Mouse (Mus musculus) mesoderm, embryonic 11.5 days (tissue): ENCODE results near the gene Hsf2bp.
A peak's percentile ranks its signal among the peaks of the same experiment; 100 is the strongest.

Experiments
- DNase-seq: peaks from one replicate; pipeline ENCODE4 v3.0.0-alpha.2; 2012; ENCODE audit warnings: low read depth, low spot score

The Hsf2bp gene

DNA sequence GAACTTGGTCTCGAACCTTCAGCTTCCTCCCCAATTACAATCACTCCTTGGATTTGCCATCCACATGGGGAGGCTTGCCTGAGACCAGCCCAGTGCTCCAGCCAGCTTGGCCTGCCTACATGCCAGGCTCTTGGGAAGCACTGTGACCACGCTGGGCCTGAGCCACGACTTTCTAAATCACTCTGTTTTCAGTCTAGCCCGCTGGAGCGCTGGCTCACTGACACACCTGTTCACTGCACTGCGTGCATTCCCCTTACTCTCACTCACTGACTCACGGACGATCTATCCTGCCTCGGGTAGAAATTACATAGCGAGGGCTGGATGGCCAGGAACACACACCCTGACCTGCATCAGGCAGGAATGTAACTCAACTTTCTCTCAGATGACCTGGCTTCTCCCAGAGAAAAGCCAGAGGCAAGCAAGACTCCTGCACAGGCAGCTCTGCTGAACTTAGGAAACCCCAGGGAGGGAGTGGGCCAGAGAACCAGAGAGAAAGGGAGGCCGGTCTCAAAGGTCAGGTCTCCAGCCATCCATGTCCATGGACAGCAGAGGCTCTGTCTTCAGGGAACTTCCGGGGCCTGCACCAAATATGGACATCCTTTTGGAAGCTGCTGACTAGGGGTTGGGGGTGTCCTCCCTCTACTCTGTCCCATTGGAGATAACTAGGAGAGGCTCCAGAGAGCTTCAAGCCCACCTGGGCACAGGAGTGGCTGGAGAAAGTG is 97.4 kb downstream of the Hsf2bp start:
- DNase-seq = no peak

DNA sequence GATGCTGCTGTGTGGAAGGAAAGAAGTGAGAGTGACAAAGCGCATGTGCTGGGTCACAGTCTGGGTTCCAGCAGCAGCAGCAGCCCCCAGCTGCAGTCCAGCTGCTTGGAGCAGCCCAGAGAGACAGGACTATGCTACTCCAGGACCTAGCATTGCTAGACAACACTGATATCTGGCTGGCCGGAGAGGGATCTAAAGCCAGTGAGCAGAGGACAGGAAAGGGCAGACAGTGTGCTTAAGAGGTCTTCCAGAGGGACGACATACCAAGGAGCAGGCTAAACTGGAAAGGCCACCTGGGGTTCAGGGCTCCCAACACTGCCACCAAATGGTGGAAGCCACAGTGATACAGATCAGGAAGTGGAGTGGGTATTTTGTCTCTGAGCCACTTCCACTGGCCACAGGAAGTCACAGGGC is 99.0 kb downstream of the Hsf2bp start:
- DNase-seq = no peak

DNA sequence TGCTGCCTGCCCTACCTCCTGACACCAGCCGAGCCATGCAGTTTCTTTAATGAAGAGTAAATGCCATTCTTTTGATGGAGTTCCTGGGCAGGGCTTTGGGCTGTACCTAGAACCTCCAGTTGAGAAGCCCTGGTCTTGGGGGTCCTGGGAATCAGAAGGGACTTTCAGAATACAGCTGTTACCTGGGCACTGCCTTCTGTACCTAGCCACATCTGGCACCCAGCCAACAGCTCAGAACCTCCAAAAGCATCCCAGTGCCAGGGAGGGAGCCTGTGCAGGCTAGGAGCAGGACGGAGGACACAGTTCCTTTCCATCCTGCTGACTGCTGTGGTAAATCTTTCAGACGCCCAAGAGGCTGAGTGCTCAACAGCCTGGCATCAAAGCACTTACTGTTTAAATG is 100.3 kb downstream of the Hsf2bp start:
- no peak for DNase-seq

DNA sequence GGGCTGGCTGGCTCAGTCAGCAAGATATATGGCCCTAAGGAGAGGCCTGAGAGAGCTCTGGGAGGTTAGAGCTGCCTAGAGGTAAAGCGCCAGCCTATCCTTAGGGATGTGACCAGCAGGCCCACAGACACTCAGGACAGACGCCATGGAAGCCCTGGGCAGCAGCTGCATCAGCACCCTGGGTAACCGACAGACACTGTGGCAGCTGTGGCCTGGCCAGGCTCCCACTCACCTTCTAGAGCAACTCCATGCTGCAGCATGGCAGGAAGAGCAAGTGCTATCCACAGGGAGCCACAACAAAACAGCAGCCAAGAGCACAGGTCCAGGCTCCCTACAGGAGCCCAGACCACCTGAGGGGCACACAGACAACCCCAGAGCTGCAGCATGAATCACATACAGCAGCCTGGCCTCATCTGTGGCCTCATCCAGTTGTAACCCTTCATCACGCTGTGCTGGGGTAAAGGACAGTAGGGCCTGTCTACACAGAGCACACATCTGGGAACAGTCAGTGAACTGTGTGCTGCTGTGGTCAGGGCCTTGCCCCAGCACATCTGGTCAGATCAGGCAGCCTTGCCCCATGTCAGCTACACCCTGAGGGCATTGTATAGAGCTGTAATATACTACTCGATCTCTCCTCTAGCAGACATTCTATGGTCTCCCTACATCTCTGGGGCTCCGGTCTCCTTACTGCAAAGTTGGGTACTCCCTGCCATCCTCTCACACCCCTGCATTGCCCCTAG is 100.9 kb downstream of the Hsf2bp start:
- no peak for DNase-seq

DNA sequence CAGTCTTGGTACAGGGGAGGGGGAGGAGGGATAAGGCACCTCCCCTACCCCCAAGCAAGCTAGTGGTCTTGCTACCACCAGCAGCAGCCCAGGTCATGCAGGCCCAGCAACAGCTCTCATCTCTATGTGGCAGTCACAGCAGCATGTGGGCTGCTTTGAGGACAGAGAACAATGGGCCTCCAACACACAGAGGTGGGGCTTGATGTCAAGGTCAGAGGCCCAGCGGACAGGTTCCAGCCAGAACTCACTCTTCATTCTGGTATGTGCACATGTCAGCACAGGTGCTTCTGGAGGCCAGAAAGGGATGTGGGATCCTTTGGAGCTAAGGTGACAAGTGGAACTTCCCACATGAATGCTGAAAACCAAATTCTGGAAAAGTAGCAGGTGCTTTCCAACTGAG is 102.2 kb downstream of the Hsf2bp start:
- DNase-seq = no peak

DNA sequence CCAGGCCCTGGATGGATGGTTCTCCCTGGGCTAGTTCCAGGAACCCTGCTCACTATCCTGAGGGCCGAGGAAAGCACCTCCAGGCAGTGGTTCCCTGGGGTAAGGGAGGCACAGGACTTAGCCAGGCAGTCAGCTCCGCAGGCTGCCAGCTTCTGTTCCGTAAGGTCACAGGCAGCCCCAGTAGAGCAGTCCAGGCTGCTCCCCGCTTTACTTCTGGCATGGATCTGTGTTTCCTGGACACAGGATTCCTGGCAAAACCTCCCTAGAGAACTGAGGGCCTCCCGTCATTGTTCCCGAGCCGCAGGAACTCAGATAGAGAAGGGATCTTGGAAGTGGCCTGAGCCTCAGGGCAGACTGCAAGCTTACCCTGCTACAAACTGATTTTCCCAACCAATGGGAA is 104.7 kb downstream of the Hsf2bp start:
- no peak for DNase-seq

DNA sequence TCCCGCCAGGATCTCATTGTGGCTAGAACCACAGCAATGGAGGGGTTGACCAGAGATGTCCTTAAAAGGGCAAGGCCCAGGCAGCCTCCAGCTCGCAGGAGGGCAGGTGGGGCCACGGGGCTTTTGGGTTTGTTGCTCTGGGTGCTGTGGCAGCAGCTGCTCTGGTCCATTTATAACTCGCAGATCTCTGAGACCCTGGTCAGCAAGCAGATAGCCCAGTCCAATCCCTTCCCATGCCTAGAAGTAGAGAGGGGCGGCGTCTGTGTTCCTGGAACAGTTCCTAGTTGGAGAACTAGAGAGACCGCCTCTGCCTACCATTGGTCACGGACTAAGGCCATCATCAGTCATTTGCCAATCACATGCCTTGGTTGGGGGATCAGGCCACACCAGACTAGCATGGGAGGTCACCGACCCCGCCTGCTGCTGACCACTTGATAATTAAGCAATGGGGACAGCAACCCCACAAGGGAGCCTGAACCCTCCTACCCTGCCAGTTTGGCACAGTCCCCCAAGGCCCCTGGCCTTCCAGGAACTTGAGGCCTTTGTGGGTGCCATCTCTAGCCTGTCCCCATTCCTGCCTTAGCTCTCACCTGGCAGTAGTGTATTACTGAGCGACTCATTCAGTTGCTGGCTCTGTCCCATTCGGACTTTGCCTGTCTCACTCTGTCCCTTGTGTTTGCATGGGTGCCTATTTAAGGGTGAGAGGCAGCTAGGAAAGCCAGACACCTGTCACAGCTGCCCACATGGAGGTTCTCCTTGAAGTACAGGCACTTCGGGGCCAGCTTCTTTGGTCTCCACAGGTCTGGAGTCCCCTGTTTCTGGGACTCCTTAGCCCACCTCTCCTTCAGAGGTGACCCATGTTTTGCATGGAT is 106.1 kb downstream of the Hsf2bp start:
- peak; percentile 45 for DNase-seq

DNA sequence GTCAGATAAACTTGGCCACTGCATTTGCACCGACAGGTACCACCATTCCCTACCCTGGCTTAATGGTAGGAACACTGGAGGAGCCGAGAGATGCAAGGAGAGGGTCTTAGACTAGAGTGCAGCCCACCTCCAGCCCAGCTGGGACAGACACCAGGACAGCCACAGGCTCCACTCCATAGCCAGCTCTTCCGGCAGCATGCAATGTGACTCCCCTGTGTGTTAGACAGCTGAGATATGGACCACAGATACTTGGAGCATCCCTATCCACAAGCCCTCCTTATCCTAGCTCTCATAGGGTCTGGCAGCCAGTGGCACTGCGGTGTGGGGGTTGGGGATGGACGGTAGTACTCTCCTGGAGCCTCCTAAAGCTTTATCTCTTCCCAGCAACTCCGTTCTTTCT is 107.1 kb downstream of the Hsf2bp start:
- DNase-seq = no peak

DNA sequence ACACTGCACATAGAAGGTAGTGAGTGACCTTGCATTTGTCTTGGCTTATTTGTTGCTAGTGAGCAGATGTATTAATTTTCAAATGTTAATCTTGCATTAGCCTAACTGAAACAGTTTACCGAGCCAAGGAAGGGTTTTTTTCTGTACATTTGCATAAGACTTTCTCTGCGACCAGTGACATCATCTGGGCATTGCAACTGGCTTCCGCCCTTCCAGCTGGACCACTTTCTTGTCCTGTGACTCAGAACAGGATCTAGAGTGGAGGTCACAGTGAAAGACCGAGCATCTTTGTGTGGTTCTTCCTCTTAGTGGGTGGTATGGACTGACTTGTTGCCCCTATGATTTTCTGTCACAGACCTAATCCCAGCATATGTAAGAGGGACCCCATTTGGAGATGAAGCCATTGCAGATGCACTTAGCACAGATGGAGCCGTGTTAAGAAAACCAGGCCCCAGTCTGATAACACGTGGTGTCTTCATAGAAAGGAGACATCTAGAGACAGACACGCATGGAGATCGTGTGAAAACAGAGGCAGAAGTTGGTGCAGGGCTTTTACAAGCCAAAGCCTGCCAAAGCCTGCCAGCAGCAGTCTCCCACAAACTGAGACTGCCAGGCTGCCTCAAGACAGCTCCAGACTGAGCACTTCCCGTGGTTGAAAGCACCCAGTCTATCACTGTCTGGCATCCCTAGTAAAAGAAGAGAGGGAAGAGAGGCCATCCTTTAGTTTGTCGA is 108.1 kb downstream of the Hsf2bp start:
- DNase-seq = no peak

DNA sequence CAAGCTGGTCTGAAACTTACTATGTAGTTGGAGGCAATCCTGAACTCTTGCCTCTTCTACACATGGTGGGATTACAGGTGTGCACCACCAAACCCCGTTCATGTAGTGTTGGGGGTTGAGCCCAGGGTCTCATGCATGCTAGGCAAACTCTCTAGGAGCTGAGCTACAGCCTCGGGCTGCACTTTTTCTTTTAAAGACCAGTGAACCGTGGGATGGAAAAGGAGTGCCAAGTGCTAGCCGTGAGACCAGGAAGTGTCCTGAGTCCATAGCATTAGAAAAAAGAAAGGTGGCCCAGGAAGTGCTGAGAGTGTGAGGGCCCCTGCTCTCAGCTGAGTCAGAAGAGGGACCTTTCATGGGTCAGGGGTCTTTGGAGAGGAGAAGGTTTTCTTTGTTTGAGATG is 111.9 kb downstream of the Hsf2bp start:
- DNase-seq = no peak

DNA sequence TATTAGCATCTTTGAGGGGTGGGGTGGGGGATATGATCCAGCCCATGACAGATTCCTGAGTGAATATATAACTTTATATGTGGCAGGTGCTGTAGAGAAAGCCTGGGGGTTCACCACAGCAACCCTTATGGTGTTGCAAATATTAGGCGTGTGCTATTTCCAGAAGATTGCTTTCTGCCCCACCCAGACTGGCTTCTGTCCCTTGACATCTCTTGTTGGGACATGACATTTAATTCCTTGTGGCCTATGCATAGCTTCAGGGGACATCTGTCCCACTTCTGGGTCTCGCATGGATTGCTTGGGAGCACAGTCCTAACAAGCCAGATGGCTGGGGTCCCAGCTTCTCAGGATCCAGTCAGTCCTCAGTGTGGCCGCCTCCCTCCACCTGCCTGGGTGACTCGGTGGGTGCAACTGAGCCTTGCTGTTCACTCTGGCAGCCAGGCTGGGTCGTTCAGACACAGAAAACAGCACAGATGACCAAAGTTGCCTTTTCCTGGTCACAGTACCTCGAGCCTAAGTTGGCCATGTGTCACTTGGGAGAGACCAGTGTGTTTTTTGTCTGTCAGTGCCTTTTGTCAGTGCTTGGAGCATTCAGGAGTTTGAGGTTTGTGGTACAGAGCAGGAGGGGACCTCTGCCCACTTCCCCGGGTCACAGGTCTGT is 112.7 kb downstream of the Hsf2bp start:
- DNase-seq = no peak

DNA sequence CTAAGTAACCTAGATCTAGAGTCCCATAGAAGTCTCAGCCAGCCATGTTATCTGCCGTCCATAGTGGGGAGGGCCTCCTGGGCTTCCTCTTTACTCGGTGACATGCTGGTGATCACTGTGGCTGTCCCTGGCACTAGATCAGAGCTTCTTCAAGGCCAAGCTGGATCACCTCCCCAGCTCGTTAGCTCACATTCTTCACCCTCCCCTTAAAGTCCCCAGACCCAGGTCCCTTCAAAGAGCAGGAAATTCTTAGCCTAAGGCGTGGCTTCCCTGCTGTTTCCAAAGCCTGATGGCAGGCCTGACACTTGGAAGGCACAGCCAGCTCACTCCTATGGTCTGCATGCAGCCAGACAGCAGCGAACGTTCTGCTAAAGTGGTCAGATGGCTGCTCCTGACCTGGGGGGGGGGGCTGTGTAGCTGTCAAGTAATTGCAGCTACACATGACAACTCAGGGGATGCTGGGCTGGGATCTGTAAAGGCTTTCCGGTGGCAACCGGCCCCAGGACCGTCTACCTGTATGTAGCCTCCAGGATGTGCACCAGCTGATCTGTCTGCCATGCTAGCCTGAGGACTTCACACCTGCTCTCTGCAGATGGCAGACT is 115.5 kb downstream of the Hsf2bp start:
- no peak for DNase-seq

DNA sequence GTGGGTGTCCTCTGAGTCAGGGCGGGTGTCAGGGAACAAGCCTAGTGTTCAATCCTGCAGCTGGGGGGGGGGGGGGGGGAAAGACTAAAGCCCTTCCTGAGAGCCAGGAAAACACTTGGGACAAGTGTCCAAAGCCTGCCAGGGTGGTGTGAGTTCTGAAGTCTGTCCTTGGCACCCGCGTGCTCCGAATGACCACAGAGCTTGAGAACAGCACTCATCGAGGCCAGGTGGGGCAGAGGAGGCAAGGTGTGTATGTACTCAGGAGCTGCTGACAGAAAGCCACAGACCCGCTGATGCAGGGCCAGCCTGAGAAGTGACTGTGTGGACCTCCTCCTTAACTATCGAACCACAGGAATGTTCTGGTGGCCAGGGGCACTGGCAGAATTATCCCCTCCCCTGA is 116.5 kb downstream of the Hsf2bp start:
- DNase-seq = no peak

DNA sequence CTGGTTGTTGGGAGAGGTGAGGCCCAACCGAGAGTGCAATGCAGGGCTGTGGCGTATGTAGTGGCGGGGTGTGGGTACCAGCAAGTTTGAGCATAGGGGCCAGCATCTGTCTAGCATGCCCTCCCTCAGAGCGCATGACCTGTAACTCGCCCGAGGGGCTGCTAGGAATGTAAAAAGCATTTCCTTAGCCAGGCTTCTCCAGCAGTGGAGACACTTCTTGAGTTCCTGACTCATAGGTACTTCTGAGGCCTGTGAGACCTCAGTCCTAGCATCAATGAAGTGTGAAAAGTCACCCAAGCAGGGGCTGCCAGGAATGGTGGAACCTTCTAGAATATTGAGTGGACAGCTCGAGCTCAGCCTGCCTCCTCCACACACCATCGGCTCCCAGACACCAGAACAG is 117.8 kb downstream of the Hsf2bp start:
- no peak for DNase-seq

DNA sequence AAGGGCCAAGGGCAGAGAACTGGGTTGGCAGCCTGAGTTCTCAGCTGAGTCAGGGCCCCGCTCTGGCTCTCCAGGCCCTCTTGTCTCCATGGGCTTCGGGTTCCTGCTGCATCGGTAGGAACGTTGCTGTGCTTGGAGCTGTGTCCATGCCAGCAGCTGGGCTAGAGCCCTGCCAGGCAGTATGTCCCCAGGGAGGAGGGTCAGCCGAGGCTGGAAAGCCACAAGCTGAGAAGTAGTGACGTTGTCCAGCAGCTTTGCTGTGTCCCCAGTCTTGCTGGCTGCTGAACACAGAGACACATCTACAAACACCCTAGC is 119.7 kb downstream of the Hsf2bp start:
- no peak for DNase-seq

DNA sequence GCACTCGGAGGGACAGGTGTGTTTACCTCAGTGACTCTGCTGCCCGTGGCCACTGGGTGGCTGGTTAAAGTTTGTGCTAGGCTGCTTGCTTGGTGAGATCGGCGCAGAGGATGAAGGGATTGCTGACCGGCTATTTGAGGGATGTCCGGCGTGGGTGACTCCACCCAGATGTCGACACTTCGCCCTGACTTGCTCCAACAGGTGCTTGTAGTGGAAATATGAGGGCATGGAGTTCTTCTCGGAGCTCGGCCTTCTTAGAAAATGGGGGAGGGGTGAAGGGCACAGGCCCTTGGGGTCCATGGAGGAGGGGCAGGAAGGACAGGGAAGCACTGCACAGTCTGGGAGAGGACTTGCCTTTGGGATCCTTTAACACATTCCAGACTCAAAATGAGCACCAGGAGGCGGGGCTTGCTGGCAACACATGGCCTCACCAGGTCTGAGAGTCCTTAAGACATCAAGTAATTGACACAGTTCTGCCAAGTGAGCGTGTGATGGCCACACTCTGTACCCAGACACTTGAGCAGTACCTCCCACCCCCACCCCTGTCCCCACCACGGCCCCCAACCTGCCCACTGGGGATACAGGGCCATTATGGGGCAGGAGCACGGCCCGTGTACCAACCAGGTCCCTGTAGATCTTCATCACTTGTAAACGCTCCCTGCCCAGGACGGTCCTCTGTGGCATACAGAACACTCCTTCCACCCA is 120.2 kb downstream of the Hsf2bp start:
- DNase-seq = no peak

DNA sequence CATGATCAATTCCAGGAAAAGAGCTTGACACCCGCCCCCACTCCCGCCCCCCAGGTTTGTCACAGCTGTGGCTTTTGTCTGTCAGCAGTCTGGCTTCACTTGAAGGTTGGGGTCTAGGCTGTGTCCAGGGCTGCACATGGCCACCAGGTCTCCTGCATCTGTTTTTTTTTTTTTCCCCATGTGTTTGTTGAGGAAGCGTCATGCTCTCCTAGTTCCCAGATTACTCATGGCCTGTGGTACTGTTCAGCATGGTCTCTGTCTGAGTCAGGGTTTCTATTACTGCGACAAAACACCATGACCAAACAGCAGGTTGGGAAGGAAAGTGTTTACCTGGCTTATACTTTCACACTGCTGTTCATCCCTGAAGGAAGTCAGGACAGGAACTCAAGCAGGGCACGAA is 121.8 kb downstream of the Hsf2bp start:
- no peak for DNase-seq

DNA sequence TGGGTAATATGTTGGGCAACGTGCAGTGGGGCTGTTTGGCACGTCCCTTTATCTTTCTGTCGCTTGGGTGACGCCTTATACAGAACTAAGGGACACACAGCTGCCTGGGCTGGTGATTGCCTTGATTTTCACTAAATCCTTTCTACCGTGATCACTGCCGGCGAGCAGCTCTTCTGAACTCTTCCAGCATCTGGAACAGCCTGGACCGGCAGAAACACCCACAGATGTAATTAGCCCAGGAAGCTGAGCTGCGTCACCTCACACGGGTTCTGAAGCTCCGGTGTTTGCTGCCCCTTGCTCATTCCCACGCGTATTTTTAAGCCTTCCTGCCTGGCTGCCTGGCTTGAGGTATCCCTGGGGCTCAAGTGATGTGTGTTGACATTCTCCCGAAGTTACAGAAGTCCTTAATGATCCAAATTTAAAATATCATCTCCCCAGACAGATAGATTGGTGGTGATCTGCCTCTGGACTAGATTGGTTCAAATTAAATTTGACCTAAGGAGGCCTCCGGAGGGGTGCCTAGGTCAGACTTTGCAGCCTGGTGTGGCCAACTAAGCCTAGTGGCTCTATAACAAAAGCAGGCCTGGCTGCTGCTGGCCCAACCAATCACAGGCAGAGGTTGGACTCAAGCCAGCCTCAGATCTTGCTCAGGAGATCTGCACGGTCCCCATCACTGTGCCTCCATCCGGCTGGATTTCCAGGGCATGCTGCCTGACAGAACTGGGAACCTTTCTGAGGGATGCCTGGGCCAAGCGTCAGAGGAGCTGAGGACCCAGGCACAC is 123.1 kb downstream of the Hsf2bp start:
- no peak for DNase-seq

DNA sequence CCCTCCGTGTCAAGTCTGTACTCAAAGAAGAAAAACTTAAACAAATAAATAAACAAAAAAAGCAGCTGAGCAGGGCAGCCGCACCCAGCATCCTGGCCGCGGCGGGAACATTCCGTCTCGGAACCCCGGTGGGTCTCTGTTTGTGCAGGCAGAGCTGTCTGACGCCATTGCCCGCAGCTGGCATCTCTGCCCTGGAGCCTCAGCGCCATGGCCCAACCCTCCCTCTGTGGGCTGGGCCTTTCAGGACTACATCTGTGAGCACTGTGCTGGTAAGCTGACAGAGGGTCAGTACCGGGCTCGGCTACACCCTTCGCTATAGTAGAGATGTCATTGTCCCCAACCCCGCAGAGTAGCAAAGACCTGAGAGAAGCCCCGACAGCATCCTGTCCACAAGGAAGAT is 123.8 kb downstream of the Hsf2bp start:
- no peak for DNase-seq

DNA sequence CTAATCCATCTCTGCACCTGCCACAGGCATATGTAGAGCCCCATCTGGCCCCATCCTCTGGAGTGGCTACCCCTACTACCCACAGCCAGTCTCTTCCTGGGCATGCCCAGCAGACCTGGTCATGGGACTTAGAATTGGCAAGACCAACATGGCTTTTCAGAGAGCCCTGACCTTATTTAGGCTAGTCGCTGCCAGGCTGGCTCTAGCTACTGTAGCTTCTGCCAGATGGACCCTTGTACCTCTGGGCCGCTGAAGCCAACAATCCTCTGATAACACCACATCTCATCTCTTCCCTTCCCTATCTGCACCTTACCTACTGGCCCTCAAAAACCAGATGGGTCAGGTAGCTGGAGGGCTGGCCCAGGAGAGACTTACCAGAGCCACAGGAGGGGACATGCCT is 127.2 kb downstream of the Hsf2bp start:
- DNase-seq = no peak
